Mouse (Mus musculus) CH12.LX (cell line): ENCODE results near the gene Gm21776.
"Not testable (repeated sequence)": the region's sequence is repeated elsewhere in the genome, so short reads cannot be mapped to it uniquely, and the experiment has no call there.

Experiments
- CHD1 ChIP-seq: IDR thresholded peaks from 2 replicates; pipeline ENCODE4 v1.6.1; 2012; ENCODE audit warnings: low read depth, low read length, improper control_type of control experiment, inconsistent platforms
- CTCF ChIP-seq, 2 experiments: IDR thresholded peaks in 1 of 2; conservative IDR thresholded peaks in 1 of 2; 2 replicates each; pipeline ENCODE4 v1.5.1; 2011 to 2012; ENCODE audit warnings: low read depth in 2 of 2, low read length in 2 of 2, improper control_type of control experiment in 1 of 2, inconsistent platforms in 1 of 2, mild to moderate bottlenecking in 1 of 2, moderate library complexity in 1 of 2
- MAFK ChIP-seq: IDR thresholded peaks from 2 replicates; pipeline ENCODE4 v1.6.1; 2011; ENCODE audit warnings: low read length, improper control_type of control experiment; ENCODE audit not compliant: insufficient replicate concordance
- MAX ChIP-seq: IDR thresholded peaks from 2 replicates; pipeline ENCODE4 v1.6.1; 2011; ENCODE audit warnings: low read length, improper control_type of control experiment
- POLR2A ChIP-seq: IDR thresholded peaks from 2 replicates; pipeline ENCODE4 v1.6.1; 2011; ENCODE audit warnings: low read depth, mild to moderate bottlenecking, improper control_type of control experiment, low read length
- POLR2AphosphoS2 ChIP-seq: IDR thresholded peaks from 2 replicates; pipeline ENCODE4 v1.6.1; 2011; ENCODE audit warnings: low read depth, low read length, improper control_type of control experiment
- USF1 ChIP-seq: IDR thresholded peaks from 2 replicates; pipeline ENCODE4 v1.6.1; 2014; ENCODE audit warnings: low read depth, mild to moderate bottlenecking, inconsistent platforms, low read length, improper control_type of control experiment
- ZC3H11A ChIP-seq: IDR thresholded peaks from 2 replicates; pipeline ENCODE4 v1.6.1; 2012; ENCODE audit warnings: low read depth, mild to moderate bottlenecking, inconsistent platforms, low read length, improper control_type of control experiment
- ZMIZ1 ChIP-seq: IDR thresholded peaks from 2 replicates; pipeline ENCODE4 v1.6.1; 2012; ENCODE audit warnings: low read depth, mild to moderate bottlenecking, inconsistent platforms, low read length, improper control_type of control experiment

GRCm38 (mm10) chrY:76378362-76378761 lies at the start of gene Gm21776:
- TF ChIP-seq CTCF (conservative IDR thresholded peaks at IDR 0.05 in 1 of 2, IDR thresholded peaks at IDR 0.05 in 1 of 2; ENCODE audit: low read depth in 2 of 2, low read length in 2 of 2); USF1; ZC3H11A; MAX; MAFK; POLR2A; POLR2AphosphoS2; CHD1; ZMIZ1: not testable (repeated sequence)
